Mouse (Mus musculus): ENCODE measurements around the gene Gls.
A peak's percentile ranks its signal among the peaks of the same experiment; 100 is the strongest.

Gls gene

DNA sequence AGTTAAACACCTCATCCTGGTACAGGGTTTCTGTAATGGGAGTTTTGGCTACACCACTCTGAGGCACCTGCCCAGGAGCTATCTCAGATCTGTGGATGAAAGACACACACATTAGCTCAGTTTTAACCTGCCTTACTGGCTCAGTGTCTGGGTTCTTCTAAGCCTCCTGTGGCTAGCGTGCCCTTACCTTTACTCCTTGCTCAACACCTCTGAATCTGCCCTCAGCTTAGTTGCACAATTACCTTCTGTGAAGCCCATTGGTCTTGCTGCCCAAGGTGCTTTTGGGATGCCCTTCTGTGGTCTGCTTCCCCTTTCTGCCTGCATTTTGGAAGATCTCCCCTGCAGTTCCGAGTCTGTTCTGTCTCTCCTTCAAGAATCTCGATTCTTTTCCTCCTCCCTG, 108.2 kb downstream of the Gls start:
- no peak for DNase-seq (ENCODE audit: low spot score in 2 of 2)

DNA sequence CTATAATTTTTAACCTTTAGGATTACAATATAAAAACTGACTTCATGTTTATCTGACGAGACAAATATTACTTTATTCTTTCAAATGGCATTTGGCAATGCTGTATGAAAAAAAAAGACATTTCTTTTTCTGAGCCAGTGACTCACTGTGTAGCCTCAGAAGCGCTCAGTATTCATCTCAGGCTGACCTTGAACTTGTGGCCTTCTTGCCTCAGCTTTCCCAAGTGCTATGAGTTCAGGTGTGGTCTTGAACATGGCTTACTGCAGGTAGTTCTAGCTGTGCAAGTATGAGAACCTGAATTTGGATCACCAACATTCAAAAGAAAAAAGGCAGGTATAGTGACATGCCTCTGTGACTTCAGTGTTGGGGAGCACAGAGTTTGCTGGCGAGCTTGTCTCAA, 112.0 kb downstream of the Gls start:
- no peak for DNase-seq (ENCODE audit: low spot score in 2 of 2)

DNA sequence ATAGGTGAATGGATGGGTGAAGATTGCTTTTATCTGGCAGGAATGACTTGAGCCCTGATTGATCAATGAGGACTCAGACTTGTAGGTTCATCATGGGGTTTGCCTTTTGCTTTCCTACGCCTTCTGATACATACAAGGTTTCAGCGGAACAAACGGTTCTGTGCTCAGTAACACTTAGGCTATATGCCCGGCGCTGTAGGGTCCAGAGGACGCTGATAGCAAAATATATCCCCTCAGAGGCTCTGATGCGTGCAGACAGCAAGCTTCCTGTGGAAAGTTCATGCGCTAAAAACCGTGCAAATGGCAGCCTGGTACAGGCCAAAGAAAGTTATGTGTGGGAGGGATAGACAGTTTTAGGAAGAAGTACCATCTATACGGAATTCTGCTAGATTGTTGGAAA, 112.8 kb downstream of the Gls start:
- DNase-seq (ENCODE audit: low spot score in 2 of 2) = no peak

DNA sequence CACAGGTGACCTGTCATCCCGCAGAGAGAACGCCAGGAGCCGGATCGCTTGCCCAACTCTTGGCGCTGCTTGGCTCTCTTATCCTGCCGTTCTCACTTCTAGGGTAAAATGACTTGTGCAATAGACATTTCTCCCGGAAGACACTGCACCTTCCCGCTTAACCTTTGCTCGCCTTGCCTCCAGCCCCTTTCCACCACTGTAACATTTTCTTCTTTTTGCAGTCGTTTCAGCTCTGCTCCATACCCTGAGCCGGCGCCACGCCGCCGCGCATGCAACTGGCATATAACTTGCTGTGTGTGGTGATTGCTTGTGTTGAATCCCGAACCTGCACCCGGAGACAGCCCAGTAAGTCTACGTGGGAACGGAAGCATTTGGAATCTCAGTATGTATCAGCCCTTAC, 113.3 kb downstream of the Gls start:
- no peak for DNase-seq (ENCODE audit: low spot score in 2 of 2)

DNA sequence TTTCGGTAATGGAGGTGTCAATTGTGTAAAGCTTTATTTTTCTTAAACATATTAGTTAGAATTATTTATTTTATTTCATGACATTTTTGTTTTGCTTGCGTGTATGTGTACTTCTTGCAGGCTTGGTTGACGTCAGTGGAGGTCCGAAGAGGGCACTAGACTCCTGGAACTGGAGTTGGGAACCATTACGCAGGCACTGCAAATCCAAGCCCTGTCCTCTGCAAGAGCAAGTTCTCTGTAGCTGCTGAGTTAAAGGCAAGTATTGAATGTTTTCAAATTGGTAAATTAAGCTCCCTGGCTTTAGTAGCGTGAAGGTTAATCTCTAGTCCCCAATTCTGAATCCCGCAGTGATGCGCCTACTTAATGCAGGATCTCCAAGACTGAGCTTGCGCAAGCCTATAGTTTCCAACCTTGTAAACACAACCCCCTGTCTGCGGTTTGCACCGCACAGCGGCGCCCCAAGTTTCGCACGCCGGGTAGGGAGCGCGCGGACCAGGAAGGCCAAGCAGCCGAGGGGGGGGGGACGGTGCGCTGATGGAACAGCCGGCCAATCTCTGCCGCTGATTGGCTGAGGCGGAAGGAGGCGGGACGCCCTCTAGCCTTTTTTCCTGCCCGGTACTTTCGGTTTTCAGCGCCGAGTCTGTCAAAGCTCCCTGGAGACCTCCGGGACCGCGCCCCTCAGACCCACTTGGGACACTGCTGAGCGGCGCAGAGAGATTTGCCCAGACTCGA, 114.0 kb downstream of the Gls start, which contains the start of gene Stat1:
Gene Stat1, plus strand, starts transcription at position 581 of the 732 bp plus-strand sequence.
- DNase-seq (ENCODE audit: low spot score in 2 of 2) = peak; percentile 72

DNA sequence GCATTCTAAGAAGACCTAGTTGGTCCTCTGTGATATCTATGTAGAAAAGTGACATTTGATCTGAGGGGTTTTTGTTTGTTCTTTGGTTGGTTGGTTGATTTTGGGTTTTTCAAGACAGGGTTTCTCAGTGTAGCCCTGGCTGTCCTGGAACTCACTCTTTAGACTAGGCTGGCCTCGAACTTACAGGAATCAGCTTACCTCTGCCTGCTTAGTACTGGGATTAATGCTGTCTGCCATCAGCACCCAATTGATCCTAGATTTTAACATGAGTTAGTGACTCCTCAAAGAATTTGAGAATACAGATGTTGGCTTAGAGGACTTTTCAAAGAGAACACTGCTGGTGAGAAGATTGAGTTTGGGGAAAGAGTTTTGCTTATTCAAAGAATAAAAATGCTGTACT, 115.3 kb downstream of the Gls start:
- DNase-seq (ENCODE audit: low spot score in 2 of 2) = no peak

DNA sequence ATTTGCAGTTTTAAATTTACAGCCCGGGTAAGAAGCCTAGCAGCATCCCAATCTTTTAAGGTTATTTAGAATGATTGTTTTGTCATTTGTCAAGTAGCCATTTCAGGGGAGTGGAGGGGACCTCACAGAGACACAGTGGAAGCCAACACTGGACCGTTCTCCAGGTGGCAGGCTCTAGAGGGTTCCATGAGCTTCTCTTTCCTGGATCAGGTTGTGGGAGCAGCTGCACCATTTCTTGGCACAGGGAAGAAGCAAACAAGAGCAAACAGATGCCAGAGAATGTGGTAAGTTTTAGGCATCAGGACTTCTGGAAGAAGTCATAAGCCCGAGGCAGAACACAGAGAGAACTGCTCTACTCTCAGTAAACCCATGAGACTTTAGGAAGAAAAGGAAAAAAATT, 116.6 kb downstream of the Gls start:
- no peak for DNase-seq (ENCODE audit: low spot score in 2 of 2)

DNA sequence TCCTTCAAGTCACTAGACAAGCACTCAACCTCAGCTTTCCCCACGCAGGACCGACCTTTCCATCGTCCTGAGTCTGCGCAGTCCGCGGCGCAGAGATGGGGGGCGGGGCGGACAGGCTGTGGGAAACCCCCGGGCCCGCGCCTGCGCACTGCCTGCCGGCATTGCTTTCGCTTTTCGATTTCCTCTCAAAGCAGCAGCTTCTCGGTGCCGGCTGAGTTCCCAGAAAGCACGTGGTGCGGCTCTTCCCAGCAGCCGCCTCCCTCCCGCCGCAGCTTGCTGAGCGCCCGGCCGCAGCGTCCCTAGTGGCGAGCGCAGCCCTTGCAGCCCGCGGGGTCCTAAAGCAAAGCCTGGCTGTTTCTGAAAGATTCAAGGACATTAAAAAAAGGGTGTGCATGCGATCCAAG, 119.4 kb downstream of the Gls start:
- DNase-seq (ENCODE audit: low spot score in 2 of 2) = peak; percentile 96 to 97

Data from right cerebral cortex, postnatal 36 days (tissue).